Mouse (Mus musculus) adrenal gland, adult 18-20 months (tissue): ENCODE data around the gene Dpp3. TPM values are rescaled to one million over a fixed set of nuclear protein-coding genes. Genes with fewer than 3 reads are reported as not detected.
"Not testable (repeated sequence)": the region's sequence is repeated elsewhere in the genome, so short reads cannot be mapped to it uniquely, and the experiment has no call there.

ENCODE experiments used
- DNase-seq, 2 experiments: peaks; one replicate each; pipeline ENCODE4 v3.0.0; 2021 to 2022; ENCODE audit warnings: low spot score in 2 of 2
- total RNA-seq, 2 experiments: library from RNA; stranded (reverse); gene quantifications; 1 replicate in 1 of 2; 2 replicates in 1 of 2; pipeline ENCODE4 v1.2.3; 2021

The Dpp3 gene
- total RNA-seq, 2 experiments from 2014 or later = 51.4 to 86.6 TPM

- DNase-seq = no peak
Measured at GRCm38 (mm10) chr19:4898972-4899371, 29.1 kb downstream of the Dpp3 start.

GRCm38 (mm10) chr19:4896780-4897520, 31.1 kb downstream of the Dpp3 start:
- no peak for DNase-seq

GRCm38 (mm10) chr19:4891798-4892197, 36.3 kb downstream of the Dpp3 start:
- no peak for DNase-seq

GRCm38 (mm10) chr19:4889791-4890190, 38.3 kb downstream of the Dpp3 start:
- DNase-seq = no peak

GRCm38 (mm10) chr19:4883961-4884360, 44.1 kb downstream of the Dpp3 start:
- no peak for DNase-seq

GRCm38 (mm10) chr19:4879324-4879703, 48.8 kb downstream of the Dpp3 start:
- DNase-seq = no peak

- peak; percentile 95 to 97 for DNase-seq
Measured at GRCm38 (mm10) chr19:4878405-4879323, 49.4 kb downstream of the Dpp3 start, which contains the start of gene Zdhhc24. TSS of gene Zdhhc24 (plus strand) at chr19:4878668.

- DNase-seq = no peak
Measured at GRCm38 (mm10) chr19:4877785-4878184, 50.3 kb downstream of the Dpp3 start, which contains the start of gene Actn3. TSS of gene Actn3 (minus strand) at chr19:4877909.

- DNase-seq = no peak
Measured at GRCm38 (mm10) chr19:4876755-4877154, 51.3 kb downstream of the Dpp3 start.

GRCm38 (mm10) chr19:4876241-4876640, 51.8 kb downstream of the Dpp3 start:
- no peak for DNase-seq

GRCm38 (mm10) chr19:4874613-4875012, 53.5 kb downstream of the Dpp3 start:
- not testable (repeated sequence) for DNase-seq

GRCm38 (mm10) chr19:4865147-4865546, 62.9 kb downstream of the Dpp3 start:
- no peak for DNase-seq

GRCm38 (mm10) chr19:4863048-4863447, 65.0 kb downstream of the Dpp3 start:
- no peak for DNase-seq

GRCm38 (mm10) chr19:4859081-4859480, 69.0 kb downstream of the Dpp3 start:
- no peak for DNase-seq

Other genes with a start within 250 kb of the Dpp3 start
- gene Gm960, start 229.6 kb downstream of the Dpp3 start, total RNA-seq = not detected
- gene Sptbn2, start 217.1 kb downstream of the Dpp3 start, total RNA-seq = 1 to 10 TPM in 1 of 2 experiments, under 1 TPM in 1; 0.58 to 1.3 TPM
- 10 to 100 TPM; 18.4 to 18.8 TPM for gene Rbm4b, start 171.8 kb downstream of the Dpp3 start, total RNA-seq
- gene Rbm4, start 134.4 kb downstream of the Dpp3 start, total RNA-seq = 10 to 100 TPM; 64.1 to 66.8 TPM
- 10 to 100 TPM; 28.1 to 30.6 TPM for gene Gm21992, start 116.7 kb downstream of the Dpp3 start, total RNA-seq
- 10 to 100 TPM; 46.1 to 59.0 TPM for gene Rbm14, start 116.7 kb downstream of the Dpp3 start, total RNA-seq
- gene Ccs, start 89.0 kb downstream of the Dpp3 start, total RNA-seq = 100 to 1,000 TPM in 1 of 2 experiments, 10 to 100 TPM in 1; 94.4 to 109 TPM
- gene Ccdc87, start 88.9 kb downstream of the Dpp3 start, total RNA-seq = under 1 TPM in 1 of 2 experiments, not detected in 1; 0.13 TPM
- gene Ctsf, start 73.2 kb downstream of the Dpp3 start, total RNA-seq = 100 to 1,000 TPM; 318 to 345 TPM
- gene Actn3, start 50.4 kb downstream of the Dpp3 start, total RNA-seq = 1 to 10 TPM in 1 of 2 experiments, under 1 TPM in 1; 0.73 to 1.5 TPM
- gene Zdhhc24, start 49.6 kb downstream of the Dpp3 start, total RNA-seq = 10 to 100 TPM; 16.9 to 20.5 TPM
- gene Bbs1, start 21.7 kb downstream of the Dpp3 start, total RNA-seq = 1 to 10 TPM; 5.1 to 8.9 TPM
- 1 to 10 TPM; 6.8 to 8.9 TPM for gene Peli3, start 14.8 kb upstream of the Dpp3 start, total RNA-seq
- gene Mrpl11, start 33.9 kb upstream of the Dpp3 start, total RNA-seq = 10 to 100 TPM; 51.3 to 59.1 TPM
- gene Npas4, start 62.0 kb upstream of the Dpp3 start, total RNA-seq = under 1 TPM; 0.35 to 0.46 TPM
- gene Slc29a2, start 95.6 kb upstream of the Dpp3 start, total RNA-seq = 1 to 10 TPM; 2.9 to 4.5 TPM
- gene B4gat1, start 110.5 kb upstream of the Dpp3 start, total RNA-seq = 10 to 100 TPM; 25.9 to 31.8 TPM
- gene AC124502.3, start 110.6 kb upstream of the Dpp3 start, total RNA-seq = 1 to 10 TPM in 1 of 2 experiments, under 1 TPM in 1; 0.73 to 1.5 TPM
- gene Brms1, start 113.1 kb upstream of the Dpp3 start, total RNA-seq = 10 to 100 TPM; 28.4 to 29.3 TPM
- 1 to 10 TPM; 3.4 to 4.2 TPM for gene Rin1, start 122.2 kb upstream of the Dpp3 start, total RNA-seq
- gene Cd248, start 139.8 kb upstream of the Dpp3 start, total RNA-seq = 10 to 100 TPM in 1 of 2 experiments, 1 to 10 TPM in 1; 7.3 to 16.2 TPM
- gene Tmem151a, start 157.2 kb upstream of the Dpp3 start, total RNA-seq = 1 to 10 TPM; 1.4 to 1.5 TPM
- 10 to 100 TPM; 56.4 to 75.3 TPM for gene Yif1a, start 160.3 kb upstream of the Dpp3 start, total RNA-seq
- gene Cnih2, start 170.2 kb upstream of the Dpp3 start, total RNA-seq = 1 to 10 TPM; 1.9 to 2.3 TPM
- 100 to 1,000 TPM; 179 to 194 TPM for gene Rab1b, start 178.8 kb upstream of the Dpp3 start, total RNA-seq
- 10 to 100 TPM; 49.2 to 49.8 TPM for gene Klc2, start 190.3 kb upstream of the Dpp3 start, total RNA-seq